Mouse (Mus musculus) megakaryocyte, embryonic 14.5 days (primary cell): ENCODE data around the gene 1700069L16Rik.

Experiments
- FLI1 ChIP-seq: IDR thresholded peaks from 2 replicates; pipeline ENCODE4 v1.6.1; 2012; ENCODE audit warnings: low read length, inconsistent platforms, mixed read lengths
- GATA1 ChIP-seq: IDR thresholded peaks from 3 replicates; pipeline ENCODE4 v1.6.1; 2012; ENCODE audit warnings: mixed read lengths, low read length, inconsistent platforms, borderline replicate concordance

DNA sequence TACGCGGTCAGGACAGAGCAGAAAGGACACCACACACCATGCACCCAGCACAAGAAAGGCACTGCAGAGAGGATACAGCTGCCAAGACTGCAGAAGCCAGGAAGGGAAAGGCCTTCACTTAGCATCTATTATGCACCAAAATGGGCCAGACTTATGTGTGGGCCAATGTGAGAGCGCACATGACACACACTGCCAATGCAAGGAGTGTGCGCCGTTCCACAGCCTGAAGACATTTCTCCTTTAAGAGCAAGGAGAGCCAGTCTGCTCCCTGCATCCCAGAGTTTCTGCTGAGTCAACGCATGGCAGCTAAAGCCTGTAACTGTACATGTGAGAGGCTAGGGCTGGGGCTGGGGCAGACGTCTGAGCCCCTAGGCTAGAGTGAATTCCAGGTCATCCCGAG is 44.2 kb upstream of the 1700069L16Rik start:
- no peak for TF ChIP-seq GATA1
- no peak for TF ChIP-seq FLI1
